14 mouse cellular contexts compared by ENCODE assay signal in the genomic region with DNA sequence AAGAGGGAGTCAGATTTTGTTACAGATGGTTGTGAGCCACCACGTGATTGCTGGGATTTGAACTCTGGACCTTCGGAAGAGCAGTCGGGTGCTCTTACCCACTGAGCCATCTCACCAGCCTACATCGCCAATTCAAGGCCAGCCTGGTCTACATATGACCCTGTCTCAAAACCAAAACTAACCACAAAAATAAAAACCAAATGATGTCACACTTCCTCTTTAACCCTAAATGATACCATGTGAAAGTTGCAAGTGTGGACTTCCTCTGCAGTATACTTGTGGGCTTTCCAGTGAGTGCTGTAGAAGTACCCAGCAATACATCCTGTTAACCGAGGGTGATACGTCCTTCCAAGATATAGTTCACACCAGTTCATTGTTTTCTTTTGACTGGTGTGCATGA. TPM values are rescaled to one million over a fixed set of nuclear protein-coding genes. Genes with fewer than 3 reads are reported as not detected.
DNase-seq lines count a peak whose midpoint lies in the region; ATAC-seq and TF ChIP-seq lines count a peak whose summit lies in the region.
"Had no signal": no experiment of that assay in that cellular context is flagged by ENCODE, and none has a peak within 500 bp of the region (broad histone marks: within the 10 kb centered on the region; RNA-seq: fewer than 3 reads in every experiment).

No protein-coding gene starts in this region.

- TF ChIP-seq EP300 in lung, postnatal 0 days (IDR thresholded peaks at IDR 0.05), result no peak

- no peak overlapping the region for H3K4me2 ChIP-seq in lung, postnatal 0 days (replicated peaks; ENCODE audit: low read depth, low read length)
- H3K4me2 ChIP-seq: hindbrain, embryonic 15.5 days had no signal

- no peak for TF ChIP-seq CTCF in lung, postnatal 0 days (IDR thresholded peaks at IDR 0.05)
- TF ChIP-seq CTCF in E14TG2a.4 (conservative IDR thresholded peaks at IDR 0.05; ENCODE audit: low read length), result no peak

- no peak overlapping the region for H3K9ac ChIP-seq in lung, postnatal 0 days (replicated peaks; ENCODE audit: low read depth)
- H3K9ac ChIP-seq: hindbrain, embryonic 15.5 days had no signal

- H3K36me3 ChIP-seq in lung, postnatal 0 days (ENCODE audit: insufficient read depth, low read length), result no peaks in the 10 kb centered on the region
- H3K36me3 ChIP-seq in E14TG2a.4 (ENCODE audit: insufficient read depth, low read length), result peaks cover 24% of the 10 kb centered on the region
- H3K36me3 ChIP-seq: hindbrain, embryonic 15.5 days had no signal

- H3K27ac ChIP-seq in lung, postnatal 0 days (ENCODE audit: low read length), result no peak overlapping the region
- H3K27ac ChIP-seq: hindbrain, embryonic 15.5 days had no signal

- ATAC-seq in lung, postnatal 0 days, result no peak
- ATAC-seq: Patski had no signal

- peak; percentile 32 for DNase-seq in lung, postnatal 0 days (ENCODE audit: low spot score)
- DNase-seq in lung, adult 18-20 months, result no peak
- peak; percentile 86 for DNase-seq in induced T-regulatory cell, adult 2 months (ENCODE audit: low read depth)
- peak; percentile 16 for DNase-seq in skeletal muscle tissue, adult 2 months (ENCODE audit: low read depth, low spot score)
- no peak for DNase-seq in left cerebral cortex, postnatal 36 days (ENCODE audit: low spot score in 2 of 2)
- DNase-seq in urinary bladder, postnatal 14 days (ENCODE audit: low spot score), result no peak
- no peak for DNase-seq in embryo, embryonic 11 days
- DNase-seq: adrenal gland, postnatal 36 days; cerebellum, postnatal 25 days; kidney, postnatal 10 days; midbrain, embryonic 14.5 days had no signal

- no peaks in the 10 kb centered on the region for H3K4me1 ChIP-seq in lung, postnatal 0 days (ENCODE audit: insufficient read depth, low read depth, low read length)
- H3K4me1 ChIP-seq in E14TG2a.4 (replicated peaks; ENCODE audit: low read depth, low read length), result peaks cover 61% of the 10 kb centered on the region
- H3K4me1 ChIP-seq: hindbrain, embryonic 15.5 days had no signal

- intact Hi-C loops in left cerebral cortex, postnatal 36 days (cut with DNase I), result no loop called here

- no peaks in the 10 kb centered on the region for H3K9me3 ChIP-seq in lung, postnatal 0 days (ENCODE audit: low read length)
- H3K9me3 ChIP-seq in E14TG2a.4 (ENCODE audit: low read length), result peaks cover 25% of the 10 kb centered on the region
- H3K9me3 ChIP-seq: hindbrain, embryonic 15.5 days had no signal

- H3K27me3 ChIP-seq in lung, postnatal 0 days (replicated peaks; ENCODE audit: insufficient read depth, low read length), result no peaks in the 10 kb centered on the region
- H3K27me3 ChIP-seq in E14TG2a.4 (ENCODE audit: insufficient read depth, low read length), result no peaks in the 10 kb centered on the region
- H3K27me3 ChIP-seq: hindbrain, embryonic 15.5 days; Patski had no signal

- no peak overlapping the region for H3K4me3 ChIP-seq in lung, postnatal 0 days (ENCODE audit: low read depth, low read length)
- H3K4me3 ChIP-seq in E14TG2a.4 (replicated peaks; ENCODE audit: low read length), result peak overlapping the region; percentile 39; the same call in 1 of the 2 replicates
- H3K4me3 ChIP-seq: hindbrain, embryonic 15.5 days had no signal

- WGBS in lung, postnatal 0 days, result 73% methylated on average over 6 of the region's 6 CpGs

RNA-seq across cellular contexts. Expression of a gene that starts 34.9 kb away (rescaled TPM):
- 89.8 and 95.0 TPM in 2 replicates for polyA plus RNA-seq in lung, postnatal 0 days (2015; fragmentation: Nextera tagmentation; extraction: Ambion mirVana)
- 10 to 100 TPM; 67.6 to 79.7 TPM for total RNA-seq in left cerebral cortex, postnatal 36 days (2021)

Comparison
In these comparisons a context has a peak if more than half of its experiments do, and no peak if none do; other contexts are left out.
1. DNase-seq: peak in lung, postnatal 0 days (single experiment), induced T-regulatory cell, adult 2 months (single experiment) and skeletal muscle tissue, adult 2 months (single experiment); none in lung, adult 18-20 months (0 of 2), left cerebral cortex, postnatal 36 days (0 of 2), urinary bladder, postnatal 14 days (single experiment) and embryo, embryonic 11 days (single experiment).